Mouse (Mus musculus) stomach, postnatal 0 days (tissue): Measurements from ENCODE around the gene Rai2.
"Not testable (repeated sequence)": the region's sequence is repeated elsewhere in the genome, so short reads cannot be mapped to it uniquely, and the experiment has no call there.

Source experiments
- CTCF ChIP-seq: IDR thresholded peaks from 2 replicates; pipeline ENCODE4 v1.5.1; 2016; ENCODE audit warnings: antibody characterized with exemption, low read depth, mild to moderate bottlenecking, moderate library complexity
- EP300 ChIP-seq: optimal IDR thresholded peaks from 2 replicates; pipeline ENCODE3; 2016; ENCODE audit warnings: antibody characterized with exemption

- TF ChIP-seq CTCF, result peak; percentile 77
- TF ChIP-seq EP300, result not testable (repeated sequence)
These were observed 109.3 kb downstream of the Rai2 start for GRCm38 (mm10) chrX:161826186-161826585.
